Mouse (Mus musculus): ENCODE results near the gene Eps8. TPM values are rescaled to one million over a fixed set of nuclear protein-coding genes. Genes with fewer than 3 reads are reported as not detected.

Eps8 gene
- total RNA-seq, 2 experiments from 2014 or later: 21.1 to 22.3 TPM

DNA sequence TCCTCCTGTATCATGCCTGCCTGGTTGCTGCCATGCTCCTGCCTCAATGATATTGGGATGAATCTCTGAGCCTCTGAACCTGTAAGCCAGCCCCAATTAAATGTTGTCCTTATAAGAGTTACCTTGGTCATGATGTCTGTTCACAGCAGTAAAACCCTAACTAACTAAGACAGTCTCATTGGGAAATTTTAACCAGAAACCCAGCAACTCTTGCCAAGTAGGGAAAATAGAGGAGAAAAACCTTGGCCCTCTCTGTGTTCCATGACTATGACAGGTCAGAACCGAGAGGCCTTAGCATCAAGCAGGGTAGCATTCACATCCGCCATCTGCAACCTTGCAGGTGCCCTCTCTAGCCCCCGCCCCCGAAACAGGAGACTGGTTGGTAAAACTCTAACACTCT lies 78.6 kb downstream of the Eps8 start:
- no peak for DNase-seq (ENCODE audit: low spot score in 2 of 2)

- DNase-seq (ENCODE audit: low spot score in 2 of 2): no peak
These were observed 80.8 kb downstream of the Eps8 start for GRCm38 (mm10) chr6:137573897-137574296.

- DNase-seq (ENCODE audit: low spot score in 2 of 2): no peak
These were observed 84.0 kb downstream of the Eps8 start for GRCm38 (mm10) chr6:137570718-137571131.

GRCm38 (mm10) chr6:137570019-137570418 lies 84.7 kb downstream of the Eps8 start:
- no peak for DNase-seq (ENCODE audit: low spot score in 2 of 2)

DNA sequence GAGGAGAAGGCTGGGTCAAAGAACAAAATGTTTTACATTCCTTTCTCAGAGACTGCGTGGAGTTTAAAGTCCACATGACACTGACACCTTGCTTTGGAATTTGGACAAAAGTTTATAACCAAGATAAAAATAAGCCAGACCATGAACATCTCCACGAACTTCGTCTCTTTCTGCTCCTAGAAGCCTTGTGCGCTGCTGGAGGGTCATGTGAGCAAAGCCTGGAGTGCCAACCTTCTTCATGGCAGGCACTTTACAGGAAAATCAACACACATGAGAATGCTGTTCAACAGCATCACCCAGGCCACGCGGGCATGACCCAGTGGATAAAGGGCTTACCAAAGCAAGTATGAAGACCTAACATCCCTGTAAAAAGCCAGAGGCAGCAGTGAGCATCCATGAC lies 85.6 kb downstream of the Eps8 start:
- DNase-seq (ENCODE audit: low spot score in 2 of 2): no peak

GRCm38 (mm10) chr6:137565890-137566289 lies 88.8 kb downstream of the Eps8 start:
- DNase-seq (ENCODE audit: low spot score in 2 of 2): no peak

DNA sequence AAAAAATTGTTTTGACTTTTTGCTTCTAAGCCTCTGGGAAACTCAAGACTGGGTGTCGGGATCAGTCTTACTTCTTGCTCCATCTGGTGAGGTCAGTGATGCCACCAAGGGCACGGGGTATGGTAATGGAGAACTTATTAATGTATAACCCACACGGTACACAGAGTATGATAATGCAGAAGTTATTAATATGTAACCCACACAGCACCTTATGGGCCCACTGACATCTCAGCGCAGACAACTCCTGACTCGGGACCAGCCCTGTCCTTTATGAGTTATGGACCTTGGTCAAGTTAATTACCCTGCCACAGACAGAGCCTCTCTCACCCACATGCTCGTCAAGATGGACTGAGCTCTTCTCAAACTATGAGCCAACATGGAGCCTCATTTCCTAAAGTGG lies 89.2 kb downstream of the Eps8 start:
- DNase-seq (ENCODE audit: low spot score in 2 of 2): no peak

DNA sequence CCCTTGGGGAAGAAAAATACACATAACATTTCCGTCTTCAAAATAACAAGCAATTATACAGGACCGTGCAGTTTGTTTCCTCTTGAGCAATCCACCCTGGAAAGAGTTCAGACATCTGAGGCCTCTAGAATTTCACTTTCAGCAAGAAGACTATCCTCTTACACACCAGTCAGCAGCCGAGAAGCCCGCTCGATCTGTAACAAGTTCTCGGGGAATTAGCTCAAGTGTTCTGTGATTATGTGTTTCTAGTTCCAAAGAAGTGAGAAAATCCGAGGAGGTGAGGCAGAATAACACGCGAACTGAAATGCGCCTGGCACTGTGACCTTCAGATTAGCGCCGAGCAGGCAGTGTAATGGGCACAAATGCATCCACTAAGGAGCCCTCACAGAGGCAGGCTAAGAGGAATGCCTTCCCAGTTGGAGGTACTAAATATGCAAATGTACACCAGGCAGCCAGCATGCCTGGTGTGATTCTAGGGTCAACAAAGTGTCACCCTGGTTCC lies 94.3 kb downstream of the Eps8 start:
- peak in 1 of 2 experiments; percentile 21 for DNase-seq (ENCODE audit: low spot score in 2 of 2)

- DNase-seq (ENCODE audit: low spot score in 2 of 2): peak in 1 of 2 experiments; percentile 18
These were observed 95.8 kb downstream of the Eps8 start for GRCm38 (mm10) chr6:137558840-137559239.

DNA sequence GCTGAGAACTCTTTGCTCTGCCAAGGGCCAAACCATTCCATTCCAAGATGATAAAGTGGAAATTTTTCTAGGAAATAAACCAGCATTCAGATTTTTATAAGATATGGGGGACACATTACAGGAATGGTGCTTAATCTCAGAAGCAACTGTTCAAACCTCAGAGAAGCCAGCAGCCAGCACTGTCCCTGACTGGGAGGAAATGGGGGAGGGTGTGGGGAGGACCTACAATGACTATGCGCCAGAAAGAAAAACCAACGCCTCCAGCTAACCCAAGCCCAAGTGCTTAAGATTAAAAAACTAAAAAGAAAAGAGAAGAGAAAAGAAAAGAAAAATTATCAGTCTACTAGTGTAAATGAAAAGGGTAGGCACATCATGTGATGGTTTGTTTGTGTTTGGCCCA lies 97.0 kb downstream of the Eps8 start:
- DNase-seq (ENCODE audit: low spot score in 2 of 2): no peak

GRCm38 (mm10) chr6:137557159-137557558 lies 97.5 kb downstream of the Eps8 start:
- DNase-seq (ENCODE audit: low spot score in 2 of 2): no peak

DNA sequence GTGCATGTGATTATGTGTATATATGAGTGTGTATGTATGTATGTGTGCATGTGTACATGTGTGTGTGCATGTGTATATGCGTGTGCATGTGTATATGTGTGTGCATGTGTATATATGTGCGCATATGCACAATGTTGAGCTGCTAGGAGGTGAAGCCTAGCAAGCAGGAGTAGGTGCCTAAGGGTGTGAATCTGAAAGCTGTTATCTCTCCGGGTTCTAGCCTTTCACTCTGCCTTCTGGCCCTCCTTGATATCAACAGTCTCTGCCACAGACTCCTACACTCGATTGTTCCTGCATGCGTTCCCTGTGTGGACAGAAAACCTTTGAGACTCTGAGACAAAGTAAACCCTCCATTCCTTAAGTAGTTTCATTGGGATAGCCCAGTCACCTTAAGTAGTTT lies 98.0 kb downstream of the Eps8 start:
- DNase-seq (ENCODE audit: low spot score in 2 of 2): no peak

GRCm38 (mm10) chr6:137550181-137550580 lies 104.5 kb downstream of the Eps8 start:
- DNase-seq (ENCODE audit: low spot score in 2 of 2): no peak

- DNase-seq (ENCODE audit: low spot score in 2 of 2): no peak
These were observed 106.1 kb downstream of the Eps8 start for GRCm38 (mm10) chr6:137548613-137549012.

GRCm38 (mm10) chr6:137547555-137547954 lies 107.1 kb downstream of the Eps8 start:
- no peak for DNase-seq (ENCODE audit: low spot score in 2 of 2)

- no peak for DNase-seq (ENCODE audit: low spot score in 2 of 2)
These were observed 108.6 kb downstream of the Eps8 start for GRCm38 (mm10) chr6:137546101-137546500.

DNA sequence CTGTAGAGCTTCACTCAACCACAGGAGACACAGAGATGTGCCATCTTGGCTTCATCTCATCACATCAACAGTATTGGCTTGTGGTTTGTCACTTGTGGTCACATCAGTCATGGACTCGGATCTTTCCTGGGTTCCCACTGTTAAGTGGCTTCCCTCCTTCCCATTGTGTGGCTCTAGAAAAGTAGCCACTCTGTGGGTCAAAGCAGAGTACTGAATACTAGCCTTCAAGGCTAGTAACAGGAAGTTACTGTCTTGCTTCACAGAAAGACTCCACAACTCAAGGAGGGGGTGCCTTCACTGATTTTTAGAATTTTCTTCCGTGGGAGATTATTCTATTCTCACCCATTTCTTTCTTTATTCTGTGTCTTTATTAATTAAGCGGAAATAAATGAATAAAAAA lies 109.3 kb downstream of the Eps8 start:
- no peak for DNase-seq (ENCODE audit: low spot score in 2 of 2)

- DNase-seq (ENCODE audit: low spot score in 2 of 2): no peak
These were observed 112.2 kb downstream of the Eps8 start for GRCm38 (mm10) chr6:137542231-137543152.

DNA sequence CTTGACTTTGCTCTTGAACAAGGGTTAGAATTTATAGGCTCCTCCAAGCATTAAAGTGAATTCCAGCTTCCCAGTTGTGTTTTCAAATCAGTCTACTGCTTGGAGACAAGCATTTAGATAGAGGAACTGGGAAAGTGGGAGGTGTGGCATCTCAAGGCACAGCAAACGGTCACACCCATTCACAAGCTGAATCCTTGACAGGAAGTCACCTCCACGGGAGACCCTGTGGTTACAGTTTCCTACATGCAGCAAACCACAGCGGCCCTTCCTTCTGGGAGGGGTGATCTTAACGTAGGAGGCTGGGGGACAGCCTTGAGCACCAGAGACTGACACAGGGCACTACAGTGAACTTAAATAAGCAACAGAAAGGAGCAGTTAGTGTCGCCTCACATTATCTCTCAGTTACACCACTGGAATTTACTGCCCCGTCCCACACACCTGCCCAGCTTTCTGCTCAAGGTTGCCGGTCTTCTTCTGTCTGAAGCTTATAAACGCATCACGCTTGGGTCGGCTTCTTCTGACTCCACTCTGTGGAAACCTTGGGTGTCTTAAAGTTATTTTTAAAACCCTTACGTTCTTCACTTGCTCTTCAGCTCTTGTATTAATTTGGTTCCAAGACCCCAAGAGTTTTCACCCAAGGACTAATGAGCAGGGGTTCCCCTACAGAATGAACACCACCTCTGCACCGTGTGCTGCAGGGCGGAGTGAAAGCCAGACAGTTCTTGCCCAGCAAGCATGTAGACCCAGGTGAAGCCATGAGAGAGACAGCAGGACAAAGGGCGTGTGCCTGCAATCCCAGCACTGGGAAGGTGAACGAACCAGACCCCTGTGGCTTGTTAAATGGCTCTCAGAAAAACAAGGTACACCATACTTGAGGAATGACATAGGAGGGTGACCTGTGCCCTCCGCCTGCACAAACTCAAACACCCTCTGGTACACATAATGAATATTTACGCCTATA lies 113.2 kb downstream of the Eps8 start:
- DNase-seq (ENCODE audit: low spot score in 2 of 2): no peak

- DNase-seq (ENCODE audit: low spot score in 2 of 2): no peak
These were observed 113.9 kb downstream of the Eps8 start for GRCm38 (mm10) chr6:137540800-137541199.

DNA sequence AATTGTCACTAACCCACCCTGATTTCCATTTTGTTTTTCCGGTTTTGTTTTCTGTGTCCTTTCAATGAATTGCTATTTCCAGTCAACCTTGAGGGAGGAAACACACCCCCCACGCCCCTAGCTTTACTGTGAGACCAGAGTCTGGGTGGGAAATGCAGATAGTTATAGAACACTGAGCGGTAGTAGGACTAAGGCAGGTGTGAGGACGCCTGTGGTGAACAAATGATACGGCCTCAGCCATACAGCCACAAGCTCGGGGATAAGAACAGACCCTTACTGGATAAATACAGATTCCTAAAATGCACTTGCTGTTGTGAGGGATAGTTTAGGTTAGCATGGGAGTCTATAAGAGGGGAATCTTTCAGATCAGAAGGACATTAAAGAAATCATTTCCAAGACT lies 114.3 kb downstream of the Eps8 start:
- DNase-seq (ENCODE audit: low spot score in 2 of 2): no peak

DNA sequence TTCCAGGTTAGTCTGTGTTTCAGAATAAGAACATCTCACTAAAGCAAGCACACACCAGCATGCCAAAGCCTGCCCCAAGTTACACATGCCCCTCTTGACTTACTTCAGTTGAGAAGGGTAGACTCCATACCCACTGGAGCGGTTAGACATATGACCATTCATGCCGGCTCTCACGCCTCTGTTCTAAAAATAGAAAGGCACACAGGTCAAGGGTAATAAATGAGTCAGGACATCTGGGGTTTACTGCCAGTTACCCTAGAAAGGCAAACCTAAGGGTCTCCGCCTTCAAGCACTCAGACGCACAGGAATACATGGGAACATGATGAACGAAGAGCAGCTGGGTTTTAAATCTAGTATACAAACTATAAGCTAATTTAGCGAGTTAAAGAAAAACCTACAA lies 115.5 kb downstream of the Eps8 start:
- DNase-seq (ENCODE audit: low spot score in 2 of 2): no peak

Data from gastrocnemius, postnatal 4 days (tissue).